Mouse (Mus musculus) G1E-ER4 (cell line): ENCODE measurements around the gene Ciita. TPM values are rescaled to one million over a fixed set of nuclear protein-coding genes. Genes with fewer than 3 reads are reported as not detected.

Experiments
- GATA1 ChIP-seq: IDR thresholded peaks from one replicate; pipeline ENCODE4 v1.8.0; 2012; ENCODE audit warnings: low read length, inconsistent platforms
- polyA plus RNA-seq: library from polyadenylated mRNA; stranded (reverse); fragments of >175 nt; gene quantifications from 2 replicates; pipeline ENCODE4 v1.2.3, GENCODE M21; 2012

Ciita gene
- polyA plus RNA-seq, 1 experiment = 0.01 TPM

GRCm38 (mm10) chr16:10567153-10567552 is 87.3 kb downstream of the Ciita start:
- TF ChIP-seq GATA1 = no peak

- no peak for TF ChIP-seq GATA1
Measured at GRCm38 (mm10) chr16:10569809-10570395, 90.0 kb downstream of the Ciita start.

GRCm38 (mm10) chr16:10570708-10571107 is 90.8 kb downstream of the Ciita start:
- no peak for TF ChIP-seq GATA1

GRCm38 (mm10) chr16:10571820-10572219 is 92.0 kb downstream of the Ciita start:
- no peak for TF ChIP-seq GATA1

- no peak for TF ChIP-seq GATA1
Measured at GRCm38 (mm10) chr16:10574936-10575335, 95.1 kb downstream of the Ciita start.

GRCm38 (mm10) chr16:10575915-10576314 is 96.1 kb downstream of the Ciita start:
- no peak for TF ChIP-seq GATA1

GRCm38 (mm10) chr16:10577548-10577947 is 97.7 kb downstream of the Ciita start:
- TF ChIP-seq GATA1 = no peak

Other genes with a start within 250 kb of the Ciita start
- gene Emp2, start 166.1 kb upstream of the Ciita start, polyA plus RNA-seq = not detected in 2 replicates
- gene Tekt5, start 84.6 kb upstream of the Ciita start, polyA plus RNA-seq = 0.05 and 0.10 TPM in 2 replicates
- 50.0 and 72.1 TPM in 2 replicates for gene Nubp1, start 68.1 kb upstream of the Ciita start, polyA plus RNA-seq
- not detected in 2 replicates for gene Tvp23a, start 32.7 kb upstream of the Ciita start, polyA plus RNA-seq
- 23.7 and 33.1 TPM in 2 replicates for gene Dexi, start 63.0 kb downstream of the Ciita start, polyA plus RNA-seq
- gene Clec16a, start 65.3 kb downstream of the Ciita start, polyA plus RNA-seq = 17.2 and 19.6 TPM in 2 replicates